17 mouse cellular contexts compared by ENCODE assay signal in genomic region chr1:57643466-57644097, GRCm38 (mm10).
DNase-seq lines count a peak whose midpoint lies in the region; ATAC-seq and TF ChIP-seq lines count a peak whose summit lies in the region.
"Had no signal": no experiment of that assay in that cellular context is flagged by ENCODE, and none has a peak within 500 bp of the region (broad histone marks: within the 10 kb centered on the region; RNA-seq: fewer than 3 reads in every experiment).

No protein-coding gene starts in this region.

- no peaks in the 10 kb centered on the region for H3K4me1 ChIP-seq in forebrain, embryonic 13.5 days
- H3K4me1 ChIP-seq in forebrain, embryonic 10.5 days: 0 out of 2 replicates have a peak, but pooled peaks cover 4% of the 10 kb centered on the region
- no peaks in the 10 kb centered on the region for H3K4me1 ChIP-seq in midbrain, embryonic 14.5 days (ENCODE audit: control insufficient read depth, insufficient read depth, low read length)
- H3K4me1 ChIP-seq in midbrain, embryonic 10.5 days: peaks cover 5% of the 10 kb centered on the region; the same call in 1 of the 2 replicates
- H3K4me1 ChIP-seq in hindbrain, postnatal 0 days (ENCODE audit: insufficient read depth, low read length): no peaks in the 10 kb centered on the region
- H3K4me1 ChIP-seq: embryonic facial prominence, embryonic 12.5 days had no signal

- 55% methylated on average over 6 of the region's 6 CpGs for WGBS in forebrain, embryonic 13.5 days
- WGBS in forebrain, embryonic 10.5 days: 74% methylated on average over 6 of the region's 6 CpGs
- WGBS in midbrain, embryonic 14.5 days: 49% methylated on average over 6 of the region's 6 CpGs
- 73% methylated on average over 6 of the region's 6 CpGs for WGBS in midbrain, embryonic 10.5 days
- WGBS in hindbrain, postnatal 0 days: 44% methylated on average over 6 of the region's 6 CpGs

- DNase-seq in forebrain, embryonic 10.5 days (ENCODE audit: extremely low spot score, low spot score): no peak
- peak; percentile 30 for DNase-seq in midbrain, embryonic 14.5 days
- no peak for DNase-seq in midbrain, embryonic 10.5 days (ENCODE audit: low spot score)
- peak; percentile 13 for DNase-seq in hindbrain, postnatal 0 days (ENCODE audit: low spot score)
- no peak for DNase-seq in retina, embryonic 14.5 days (ENCODE audit: low spot score)
- no peak for DNase-seq in adrenal gland, postnatal 4 days (ENCODE audit: low spot score in 2 of 2)
- DNase-seq: adrenal gland, adult 2 months; cerebellum, adult 18-20 months; cerebellum, postnatal 36 days; left cerebral cortex, postnatal 4 days; lung, adult 2 months; lung, postnatal 4 days; thymus, postnatal 36 days had no signal

- no peak overlapping the region for H3K4me3 ChIP-seq in forebrain, embryonic 13.5 days
- no peak overlapping the region for H3K4me3 ChIP-seq in forebrain, embryonic 10.5 days
- H3K4me3 ChIP-seq in midbrain, embryonic 14.5 days (replicated peaks; ENCODE audit: low read depth, low read length): no peak overlapping the region
- H3K4me3 ChIP-seq in midbrain, embryonic 10.5 days: no peak overlapping the region
- H3K4me3 ChIP-seq in hindbrain, postnatal 0 days (ENCODE audit: low read length): no peak overlapping the region
- H3K4me3 ChIP-seq: embryonic facial prominence, embryonic 12.5 days; midbrain, embryonic 12.5 days had no signal

- no peaks in the 10 kb centered on the region for H3K9me3 ChIP-seq in forebrain, embryonic 13.5 days (replicated peaks)
- no peaks in the 10 kb centered on the region for H3K9me3 ChIP-seq in forebrain, embryonic 10.5 days
- H3K9me3 ChIP-seq in midbrain, embryonic 14.5 days (ENCODE audit: control insufficient read depth, low read length): no peaks in the 10 kb centered on the region
- H3K9me3 ChIP-seq in midbrain, embryonic 10.5 days (replicated peaks): no peaks in the 10 kb centered on the region
- no peaks in the 10 kb centered on the region for H3K9me3 ChIP-seq in hindbrain, postnatal 0 days (ENCODE audit: low read length)
- H3K9me3 ChIP-seq: embryonic facial prominence, embryonic 12.5 days; midbrain, embryonic 12.5 days had no signal

- no peak overlapping the region for H3K4me2 ChIP-seq in forebrain, embryonic 13.5 days
- H3K4me2 ChIP-seq in midbrain, embryonic 14.5 days (ENCODE audit: low read length): no peak overlapping the region
- no peak overlapping the region for H3K4me2 ChIP-seq in hindbrain, postnatal 0 days (ENCODE audit: low read depth, low read length)
- H3K4me2 ChIP-seq: embryonic facial prominence, embryonic 12.5 days; midbrain, embryonic 12.5 days had no signal

- H3K36me3 ChIP-seq in forebrain, embryonic 13.5 days (ENCODE audit: poor library complexity, severe bottlenecking): no peaks in the 10 kb centered on the region
- no peaks in the 10 kb centered on the region for H3K36me3 ChIP-seq in forebrain, embryonic 10.5 days (replicated peaks)
- H3K36me3 ChIP-seq in midbrain, embryonic 14.5 days (ENCODE audit: control insufficient read depth, insufficient read depth, low read length): no peaks in the 10 kb centered on the region
- H3K36me3 ChIP-seq in midbrain, embryonic 10.5 days: no peaks in the 10 kb centered on the region
- H3K36me3 ChIP-seq in hindbrain, postnatal 0 days (ENCODE audit: insufficient read depth, low read length): no peaks in the 10 kb centered on the region
- H3K36me3 ChIP-seq: embryonic facial prominence, embryonic 12.5 days; midbrain, embryonic 12.5 days had no signal

- peak overlapping the region; percentile 45; the same call in 1 of the 2 replicates for H3K27ac ChIP-seq in forebrain, embryonic 13.5 days
- H3K27ac ChIP-seq in forebrain, embryonic 10.5 days: no peak overlapping the region
- peak overlapping the region; percentile 22; the same call in 1 of the 2 replicates for H3K27ac ChIP-seq in midbrain, embryonic 14.5 days (replicated peaks; ENCODE audit: low read depth, low read length)
- no peak overlapping the region for H3K27ac ChIP-seq in midbrain, embryonic 10.5 days (replicated peaks)
- H3K27ac ChIP-seq in hindbrain, postnatal 0 days: peak overlapping the region; percentile 20; the same call in 1 of the 2 replicates
- H3K27ac ChIP-seq: embryonic facial prominence, embryonic 12.5 days; midbrain, embryonic 12.5 days had no signal

- no peaks in the 10 kb centered on the region for H3K27me3 ChIP-seq in forebrain, embryonic 13.5 days
- H3K27me3 ChIP-seq in forebrain, embryonic 10.5 days (ENCODE audit: poor library complexity, severe bottlenecking): no peaks in the 10 kb centered on the region
- no peaks in the 10 kb centered on the region for H3K27me3 ChIP-seq in midbrain, embryonic 14.5 days (ENCODE audit: control insufficient read depth, insufficient read depth, low read length)
- H3K27me3 ChIP-seq in midbrain, embryonic 10.5 days (ENCODE audit: low read depth, poor library complexity, severe bottlenecking): no peaks in the 10 kb centered on the region
- H3K27me3 ChIP-seq in hindbrain, postnatal 0 days (ENCODE audit: insufficient read depth, low read length): no peaks in the 10 kb centered on the region
- H3K27me3 ChIP-seq: CH12.LX; embryonic facial prominence, embryonic 12.5 days; midbrain, embryonic 12.5 days had no signal

- peak; percentile 36; the same call in 1 of the 2 replicates for ATAC-seq in forebrain, embryonic 13.5 days
- no peak for ATAC-seq in midbrain, embryonic 14.5 days (ENCODE audit: low FRiP score, low TSS enrichment)
- no peak for ATAC-seq in hindbrain, postnatal 0 days

- no peak for TF ChIP-seq CTCF in hindbrain, postnatal 0 days (IDR thresholded peaks at IDR 0.05; ENCODE audit: low read depth)

- H3K9ac ChIP-seq in forebrain, embryonic 13.5 days: no peak overlapping the region
- no peak overlapping the region for H3K9ac ChIP-seq in midbrain, embryonic 14.5 days (replicated peaks; ENCODE audit: low read length)
- H3K9ac ChIP-seq in hindbrain, postnatal 0 days (replicated peaks; ENCODE audit: low read length): no peak overlapping the region
- H3K9ac ChIP-seq: embryonic facial prominence, embryonic 12.5 days; midbrain, embryonic 12.5 days had no signal

Comparison
In these comparisons a context has a peak if more than half of its experiments do, and no peak if none do; other contexts are left out.
1. H3K27ac ChIP-seq: peak in forebrain, embryonic 13.5 days (single experiment), midbrain, embryonic 14.5 days (single experiment) and hindbrain, postnatal 0 days (single experiment); none in forebrain, embryonic 10.5 days (single experiment) and midbrain, embryonic 10.5 days (single experiment).
2. DNase-seq: peak in midbrain, embryonic 14.5 days (single experiment) and hindbrain, postnatal 0 days (single experiment); none in forebrain, embryonic 10.5 days (single experiment), midbrain, embryonic 10.5 days (single experiment), retina, embryonic 14.5 days (single experiment) and adrenal gland, postnatal 4 days (0 of 2).